Mouse (Mus musculus) forebrain, embryonic 13.5 days (tissue): ENCODE measurements at regions not wholly inside any gene's neighbourhood (a gene's known extent, or its start where the extent isn't known, plus 50 kb on each side); places are given as distances from the start of the nearest gene placed in this dataset.

ENCODE experiments used
- ATAC-seq: fragments of 200-750 bp; cut with Nextera tagmentation; 2 replicates; pipeline ENCODE4 v1.8.0; 2017
- H3K27ac ChIP-seq: fragments of 300-500 bp; sonication (generic); 2 replicates; pipeline ENCODE4 v1.5.1; 2015; ENCODE audit warnings: inconsistent platforms, mild to moderate bottlenecking, moderate library complexity
- H3K27me3 ChIP-seq: fragments of 300-500 bp; sonication (generic); 2 replicates; pipeline ENCODE4 v1.6.1; 2015; ENCODE audit warnings: mild to moderate bottlenecking, inconsistent platforms
- H3K36me3 ChIP-seq: fragments of 300-500 bp; sonication (generic); 2 replicates; pipeline ENCODE4 v1.6.1; 2015; ENCODE audit warnings: mild to moderate bottlenecking, inconsistent platforms; ENCODE audit not compliant: poor library complexity, severe bottlenecking
- H3K4me1 ChIP-seq: fragments of 300-500 bp; sonication (generic); 2 replicates; pipeline ENCODE4 v1.6.1; 2015; ENCODE audit warnings: inconsistent platforms
- H3K4me2 ChIP-seq: fragments of 300-500 bp; sonication (generic); 2 replicates; pipeline ENCODE4 v1.6.1; 2015; ENCODE audit warnings: inconsistent platforms, mild to moderate bottlenecking, moderate library complexity
- H3K4me3 ChIP-seq: fragments of 300-500 bp; sonication (generic); 2 replicates; pipeline ENCODE4 v1.5.1; 2015; ENCODE audit warnings: mild to moderate bottlenecking, inconsistent platforms
- H3K9ac ChIP-seq: fragments of 300-500 bp; sonication (generic); 2 replicates; pipeline ENCODE4 v1.6.1; 2015; ENCODE audit warnings: mild to moderate bottlenecking, inconsistent platforms
- H3K9me3 ChIP-seq: fragments of 300-500 bp; sonication (generic); replicated peaks from 2 replicates; pipeline ENCODE4 v1.6.1; 2016; ENCODE audit warnings: inconsistent platforms
- WGBS: fragments of 180-500 bp; shearing (Covaris S2); methylation state at CpG from one replicate; pipeline ENCODE4 v1.1.7; 2015; 5-methylcytosine and 5-hydroxymethylcytosine counted together

DNA sequence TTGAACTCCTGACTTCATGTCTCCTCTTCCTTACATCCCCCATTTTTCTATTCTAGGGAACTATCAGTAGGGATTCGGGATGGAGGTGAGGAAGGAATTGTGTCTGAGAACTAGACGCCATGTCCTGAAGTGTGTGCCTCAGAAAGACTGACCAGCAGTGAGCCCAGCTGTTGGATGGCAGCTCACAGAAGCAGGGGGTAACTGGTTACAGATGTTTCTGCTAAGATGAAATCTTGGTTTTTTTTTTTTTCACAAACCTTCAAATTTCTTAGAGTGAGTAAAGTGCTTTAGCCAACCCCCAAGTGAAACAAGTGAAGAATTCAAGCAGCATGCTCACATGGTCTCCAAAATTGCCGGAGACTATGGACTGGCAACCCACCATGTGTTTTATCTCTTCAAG, 165.7 kb downstream of the Pmp22 start:
- 84% methylated on average over 3 of the region's 3 CpGs for WGBS
- H3K4me1 ChIP-seq: peaks cover 4% of the 10 kb centered on the region
- no peaks in the 10 kb centered on the region for H3K27me3 ChIP-seq
- H3K4me2 ChIP-seq: no peak overlapping the region
- no peak overlapping the region for H3K27ac ChIP-seq
- H3K36me3 ChIP-seq: no peaks in the 10 kb centered on the region
- no peak for ATAC-seq
- no peak overlapping the region for H3K9ac ChIP-seq
- H3K9me3 ChIP-seq: no peaks in the 10 kb centered on the region
- no peak overlapping the region for H3K4me3 ChIP-seq

DNA sequence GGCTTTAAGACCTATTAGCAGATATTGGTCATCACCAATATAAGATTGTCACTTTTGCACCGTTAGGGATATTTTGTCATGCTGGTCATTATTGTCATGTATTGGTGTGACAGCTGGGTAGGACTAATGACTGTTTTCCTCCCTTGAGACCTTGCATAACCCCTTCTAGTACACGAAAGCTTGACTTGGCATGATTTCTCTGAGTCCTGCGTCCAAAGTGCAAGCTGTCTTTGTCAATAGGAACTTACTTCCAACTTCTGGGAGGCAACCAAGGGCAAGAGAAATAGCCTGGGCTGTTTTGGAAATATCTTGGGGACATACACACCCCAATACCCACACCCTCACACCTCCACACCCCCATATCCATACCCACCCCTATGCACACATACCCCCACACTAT, 167.7 kb downstream of the Pmp22 start:
- Histone ChIP-seq H3K9me3 (no peaks in the 10 kb centered on the region), H3K9ac (no peak overlapping the region), H3K4me1 (peaks cover 19% of the 10 kb centered on the region), H3K27me3 (no peaks in the 10 kb centered on the region), H3K27ac (no peak overlapping the region), H3K4me3 (no peak overlapping the region), H3K4me2 (no peak overlapping the region), H3K36me3 (no peaks in the 10 kb centered on the region)
- 87% methylated on average over 3 of the region's 3 CpGs for WGBS
- ATAC-seq: no peak

DNA sequence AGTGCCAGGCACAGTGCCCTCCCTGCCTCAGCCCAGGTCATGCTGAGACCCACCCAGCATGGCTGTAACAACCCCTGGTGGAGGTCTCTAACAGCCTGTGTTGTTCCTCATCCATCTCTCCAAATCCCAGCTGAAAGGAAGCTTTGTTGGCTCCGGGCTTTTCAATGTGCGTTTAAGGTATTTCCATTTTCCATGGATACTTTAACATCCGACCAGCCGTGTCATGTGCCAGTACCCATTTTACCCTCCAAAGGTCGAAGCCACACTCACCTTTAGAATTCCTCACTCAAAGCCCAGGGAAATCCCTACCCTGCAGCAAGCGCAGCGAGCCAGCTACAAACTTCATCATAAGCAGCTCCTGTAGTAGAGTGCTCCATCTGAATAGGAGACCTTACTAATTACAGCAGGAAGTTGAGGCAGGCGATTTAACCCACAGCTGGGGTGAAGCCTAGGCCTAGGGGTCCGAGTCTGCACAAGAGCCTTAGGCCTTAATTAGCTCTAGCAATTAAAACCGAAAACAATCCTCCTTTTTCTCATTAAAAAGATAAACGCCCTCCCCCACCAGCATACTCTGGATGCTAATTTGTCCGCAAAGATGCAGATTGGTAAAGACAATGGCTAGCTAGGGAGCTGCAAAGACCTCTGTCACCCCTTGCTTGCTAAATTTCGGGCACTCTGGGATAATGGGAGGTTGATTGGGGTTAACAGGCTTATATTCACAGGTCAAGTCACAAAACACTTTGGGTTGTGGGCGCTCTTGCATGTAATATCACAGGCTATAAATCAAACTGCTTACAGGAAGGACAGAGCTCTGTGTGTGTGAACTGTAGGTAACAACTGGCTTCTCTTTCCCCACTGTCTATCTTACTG, 171.2 kb downstream of the Pmp22 start:
- Histone ChIP-seq H3K36me3 (no peaks in the 10 kb centered on the region), H3K9ac (no peak overlapping the region), H3K4me3 (no peak overlapping the region), H3K27ac (peak overlapping the region; percentile 61; the same call in 1 of the 2 replicates), H3K4me1 (peaks cover 19% of the 10 kb centered on the region), H3K9me3 (no peaks in the 10 kb centered on the region), H3K4me2 (peak overlapping the region; percentile 33; the same call in 1 of the 2 replicates), H3K27me3 (peaks cover 3% of the 10 kb centered on the region; the same call in 1 of the 2 replicates)
- ATAC-seq: peak; percentile 89
- 4% methylated on average over 14 of the region's 14 CpGs for WGBS

DNA sequence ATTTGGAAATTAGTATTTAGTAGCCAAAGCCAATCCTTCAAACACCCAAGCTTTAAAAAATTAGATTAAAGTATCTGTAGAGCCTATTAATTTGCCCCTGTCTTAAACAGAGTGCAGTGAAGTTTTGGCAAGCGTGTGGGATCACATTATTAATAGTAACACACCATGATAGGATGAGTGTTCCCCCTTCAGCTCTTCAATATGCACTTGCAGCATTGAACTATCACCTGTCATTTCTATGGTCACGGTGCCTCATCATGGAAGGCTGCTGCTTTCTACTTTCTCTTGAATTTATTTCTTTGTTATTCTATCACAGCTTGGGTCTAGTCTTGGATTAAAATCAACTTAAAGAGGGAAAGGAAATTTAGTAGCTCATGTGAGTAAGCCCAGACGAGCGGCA, 196.4 kb downstream of the Pmp22 start:
- H3K4me2 ChIP-seq: no peak overlapping the region
- 92% methylated on average over 4 of the region's 4 CpGs for WGBS
- no peaks in the 10 kb centered on the region for H3K9me3 ChIP-seq
- H3K36me3 ChIP-seq: no peaks in the 10 kb centered on the region
- H3K9ac ChIP-seq: no peak overlapping the region
- H3K4me1 ChIP-seq: no peaks in the 10 kb centered on the region
- no peak overlapping the region for H3K27ac ChIP-seq
- no peak overlapping the region for H3K4me3 ChIP-seq
- H3K27me3 ChIP-seq: no peaks in the 10 kb centered on the region
- no peak for ATAC-seq

DNA sequence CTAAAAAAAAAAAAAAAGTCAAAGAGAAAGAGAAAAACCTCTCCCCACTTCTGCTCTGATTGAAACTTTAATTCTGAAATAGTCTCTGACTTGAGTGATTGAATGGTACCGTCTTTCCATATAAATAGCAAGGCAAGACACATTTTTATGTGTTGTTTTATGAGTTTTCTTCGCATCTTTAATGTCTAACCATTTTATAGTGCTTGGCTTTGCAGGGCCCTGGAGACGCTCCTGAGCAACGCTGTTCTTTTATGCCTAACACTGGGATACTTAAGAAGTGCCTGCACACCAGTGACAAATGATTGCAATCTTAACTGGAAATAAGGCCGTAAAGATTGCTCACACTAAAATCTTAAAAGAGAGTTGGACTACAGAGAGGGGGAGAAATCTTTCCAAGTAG, 198.1 kb downstream of the Pmp22 start:
- 67% methylated on average over 5 of the region's 5 CpGs for WGBS
- ATAC-seq: no peak
- H3K4me3 ChIP-seq: no peak overlapping the region

DNA sequence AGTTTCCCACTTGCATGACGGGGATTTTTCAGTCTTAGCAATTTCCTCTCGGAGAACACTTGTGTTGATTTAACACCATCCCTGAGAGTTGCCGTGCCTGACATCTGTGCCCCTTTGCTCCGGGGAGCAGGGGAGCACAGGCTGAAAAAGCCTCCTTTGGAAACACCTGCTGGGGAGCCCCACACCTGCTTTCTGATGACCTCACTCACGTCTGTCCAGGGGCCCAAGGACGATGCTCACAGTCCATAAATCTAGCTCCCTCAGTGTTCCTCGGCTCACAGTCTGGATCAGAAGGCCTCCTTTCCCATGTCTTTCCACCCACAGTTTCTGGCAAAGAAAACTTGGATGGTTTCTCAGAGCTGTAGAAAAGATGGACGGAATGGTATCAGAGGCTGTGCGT, 208.7 kb downstream of the Pmp22 start:
- no peaks in the 10 kb centered on the region for H3K4me1 ChIP-seq
- no peaks in the 10 kb centered on the region for H3K27me3 ChIP-seq
- WGBS: 79% methylated on average over 9 of the region's 9 CpGs
- no peaks in the 10 kb centered on the region for H3K9me3 ChIP-seq
- no peak overlapping the region for H3K27ac ChIP-seq
- ATAC-seq: no peak
- H3K36me3 ChIP-seq: no peaks in the 10 kb centered on the region
- H3K9ac ChIP-seq: no peak overlapping the region
- no peak overlapping the region for H3K4me3 ChIP-seq
- H3K4me2 ChIP-seq: no peak overlapping the region

More for the DNA sequence above, 198.1 kb downstream of the Pmp22 start:
- Histone ChIP-seq H3K9me3 (no peaks in the 10 kb centered on the region), H3K27ac (no peak overlapping the region), H3K36me3 (no peaks in the 10 kb centered on the region), H3K4me2 (no peak overlapping the region), H3K27me3 (no peaks in the 10 kb centered on the region), H3K9ac (no peak overlapping the region), H3K4me1 (no peaks in the 10 kb centered on the region)

DNA sequence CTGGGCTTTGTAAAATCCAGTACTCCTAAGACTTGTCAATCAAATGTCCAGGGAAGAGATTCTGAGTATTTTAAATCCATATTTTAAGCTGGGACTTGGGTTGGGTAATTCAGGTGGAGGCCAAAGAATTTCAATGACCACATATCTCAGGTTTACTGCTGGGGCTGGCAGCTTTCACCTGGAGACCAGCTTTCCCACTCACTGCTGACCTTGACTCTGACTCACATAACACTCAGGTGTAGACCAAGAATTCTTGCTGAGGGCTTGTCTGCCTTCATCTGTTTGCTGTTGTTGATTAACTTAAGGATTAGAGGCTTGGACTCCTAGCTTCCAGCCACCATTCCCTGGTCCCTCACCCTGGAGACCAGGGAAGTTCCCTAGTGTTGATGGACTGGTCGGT, 209.5 kb downstream of the Pmp22 start:
- H3K4me2 ChIP-seq: no peak overlapping the region
- no peak overlapping the region for H3K4me3 ChIP-seq
- H3K27ac ChIP-seq: no peak overlapping the region
- 96% methylated on average over 1 of the region's 1 CpGs for WGBS
- no peak for ATAC-seq
- no peaks in the 10 kb centered on the region for H3K4me1 ChIP-seq
- H3K36me3 ChIP-seq: no peaks in the 10 kb centered on the region
- H3K9ac ChIP-seq: no peak overlapping the region
- H3K9me3 ChIP-seq: no peaks in the 10 kb centered on the region
- no peaks in the 10 kb centered on the region for H3K27me3 ChIP-seq

DNA sequence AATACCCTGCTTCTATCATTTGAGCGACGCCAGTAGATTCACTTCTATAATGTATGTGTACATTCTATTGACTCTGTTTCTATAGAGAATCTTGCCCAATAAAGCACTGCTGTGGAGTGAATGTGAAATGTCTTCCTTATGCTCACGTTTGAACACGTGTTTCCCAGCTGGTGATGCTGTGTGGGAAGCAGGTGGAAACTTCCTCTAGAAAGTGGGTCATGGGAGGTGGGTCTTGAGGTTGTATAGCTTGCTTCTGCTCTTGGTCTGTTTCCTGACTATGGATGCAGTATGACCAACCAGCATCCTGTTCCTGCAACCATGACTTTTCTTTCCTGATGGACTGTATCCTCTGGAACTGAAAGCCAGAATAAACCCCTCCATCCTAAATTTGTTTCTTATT, 216.9 kb downstream of the Pmp22 start:
- Histone ChIP-seq H3K4me1 (peaks cover 12% of the 10 kb centered on the region), H3K36me3 (no peaks in the 10 kb centered on the region), H3K4me3 (no peak overlapping the region), H3K27me3 (peaks cover 5% of the 10 kb centered on the region), H3K9me3 (no peaks in the 10 kb centered on the region), H3K4me2 (no peak overlapping the region), H3K27ac (no peak overlapping the region), H3K9ac (no peak overlapping the region)
- 86% methylated on average over 4 of the region's 4 CpGs for WGBS
- ATAC-seq: no peak

DNA sequence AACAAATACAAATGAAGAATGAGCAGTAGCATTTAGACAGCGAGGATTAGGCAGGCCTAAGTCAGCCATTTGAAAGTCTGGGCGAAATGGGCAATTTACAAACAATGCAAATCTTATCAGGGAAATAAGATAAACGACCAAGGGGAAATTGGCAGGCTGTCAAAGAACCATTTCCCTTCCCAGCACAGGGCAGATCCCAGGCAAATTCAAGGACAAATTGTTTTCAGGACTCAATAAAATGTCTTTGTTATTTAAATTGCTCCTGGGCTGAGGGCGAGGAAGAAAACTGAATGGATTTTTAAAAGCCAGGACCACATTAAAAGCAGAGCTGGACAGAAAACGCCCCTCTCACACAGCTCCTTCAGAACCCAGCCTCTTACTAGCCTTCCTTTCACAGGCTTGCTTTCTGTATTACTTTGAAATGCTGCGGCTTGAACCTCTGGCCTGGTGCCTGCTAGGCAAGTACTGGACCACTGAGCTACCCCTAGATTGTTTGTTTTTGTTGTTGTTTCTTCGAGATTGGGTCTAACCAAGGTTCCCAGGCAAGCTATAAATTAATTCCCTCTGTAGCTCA, 221.4 kb downstream of the Pmp22 start:
- peak; percentile 65; the same call in 1 of the 2 replicates for ATAC-seq
- Histone ChIP-seq H3K9ac (no peak overlapping the region), H3K27ac (peak overlapping the region; percentile 31; the same call in 1 of the 2 replicates), H3K27me3 (peaks cover 5% of the 10 kb centered on the region), H3K4me1 (peaks cover 16% of the 10 kb centered on the region), H3K4me2 (0 out of 2 replicates have a peak overlapping the region, but pooled peaks have one; percentile 0), H3K36me3 (no peaks in the 10 kb centered on the region), H3K4me3 (no peak overlapping the region), H3K9me3 (no peaks in the 10 kb centered on the region)
- WGBS: 7% methylated on average over 7 of the region's 7 CpGs

DNA sequence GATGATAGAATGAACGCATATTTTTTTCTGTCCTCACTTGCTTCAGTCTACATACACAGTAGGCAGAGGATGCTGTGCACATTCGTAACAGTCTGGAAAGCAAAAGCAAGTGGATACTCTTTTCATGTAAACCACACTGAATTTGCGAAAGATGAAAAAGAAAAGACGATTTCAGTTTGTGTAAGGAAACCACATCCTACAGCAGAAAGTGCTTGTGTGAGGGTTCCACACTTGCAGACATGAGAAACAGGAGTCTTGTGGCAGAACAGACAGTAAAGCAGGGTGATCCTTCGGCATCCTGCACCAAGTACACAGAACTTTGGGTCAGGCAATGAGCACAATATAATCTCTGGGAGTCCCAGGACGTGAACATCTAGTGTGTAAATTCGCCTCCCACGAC, 223.2 kb downstream of the Pmp22 start:
- Histone ChIP-seq H3K4me2 (no peak overlapping the region), H3K4me1 (peaks cover 16% of the 10 kb centered on the region), H3K36me3 (no peaks in the 10 kb centered on the region), H3K27me3 (peaks cover 5% of the 10 kb centered on the region), H3K9me3 (no peaks in the 10 kb centered on the region), H3K9ac (no peak overlapping the region), H3K4me3 (no peak overlapping the region), H3K27ac (no peak overlapping the region)
- no peak for ATAC-seq
- WGBS: 94% methylated on average over 8 of the region's 8 CpGs

DNA sequence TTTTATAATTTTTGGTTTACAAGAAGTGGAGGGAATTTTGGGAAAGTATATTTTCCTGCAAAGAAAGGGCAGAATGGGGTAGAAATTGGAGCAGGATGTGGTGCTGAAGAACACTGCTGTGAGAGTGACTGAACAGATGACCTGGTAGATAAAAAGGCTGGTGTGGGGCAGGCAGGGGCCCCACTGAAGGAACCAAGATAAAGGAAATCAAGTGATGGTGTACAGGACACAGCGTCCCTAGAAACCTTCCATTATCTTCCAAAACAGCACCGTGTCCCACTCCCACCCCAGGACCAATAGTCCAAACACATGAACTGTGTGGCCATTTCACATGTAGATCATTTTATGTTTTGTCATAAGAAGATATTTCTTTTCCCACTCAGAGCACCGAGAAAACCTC, 224.2 kb downstream of the Pmp22 start:
- ATAC-seq: no peak
- peaks cover 5% of the 10 kb centered on the region for H3K27me3 ChIP-seq
- H3K4me1 ChIP-seq: peaks cover 16% of the 10 kb centered on the region
- H3K4me3 ChIP-seq: no peak overlapping the region
- no peak overlapping the region for H3K9ac ChIP-seq
- H3K27ac ChIP-seq: no peak overlapping the region
- no peaks in the 10 kb centered on the region for H3K36me3 ChIP-seq
- H3K4me2 ChIP-seq: no peak overlapping the region
- no peaks in the 10 kb centered on the region for H3K9me3 ChIP-seq
- WGBS: 90% methylated on average over 3 of the region's 3 CpGs

DNA sequence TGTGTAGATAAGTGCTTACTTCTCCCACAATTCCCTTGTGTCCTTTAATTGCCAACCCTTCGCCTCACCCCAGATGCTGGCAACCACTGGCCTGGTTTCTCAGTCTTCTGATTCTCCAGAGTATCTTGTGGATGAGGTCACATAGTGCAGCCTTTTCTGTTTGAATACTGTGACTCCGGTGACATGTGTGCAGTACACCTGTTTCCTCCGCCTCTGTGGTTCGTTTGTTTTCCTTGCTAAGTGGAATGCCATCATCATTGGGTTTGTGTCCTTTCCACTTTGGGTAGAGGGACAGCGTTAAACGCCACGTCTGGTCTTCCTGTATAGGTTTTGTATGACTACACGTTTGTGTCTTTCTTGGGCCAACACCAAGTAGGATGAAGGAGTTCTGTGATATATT, 224.9 kb downstream of the Pmp22 start:
- no peaks in the 10 kb centered on the region for H3K9me3 ChIP-seq
- peaks cover under 1% of the 10 kb centered on the region; the same call in 1 of the 2 replicates for H3K27me3 ChIP-seq
- no peak overlapping the region for H3K4me3 ChIP-seq
- H3K36me3 ChIP-seq: no peaks in the 10 kb centered on the region
- 89% methylated on average over 8 of the region's 8 CpGs for WGBS
- H3K4me2 ChIP-seq: no peak overlapping the region
- H3K27ac ChIP-seq: no peak overlapping the region
- ATAC-seq: no peak
- H3K4me1 ChIP-seq: peaks cover 16% of the 10 kb centered on the region
- H3K9ac ChIP-seq: no peak overlapping the region
